Mouse (Mus musculus) cerebellum, adult 18-20 months (tissue): ENCODE results near the gene Gm12790.
"Not testable (repeated sequence)": the region's sequence is repeated elsewhere in the genome, so short reads cannot be mapped to it uniquely, and the experiment has no call there.

Source experiments
- DNase-seq, 2 experiments: peaks; one replicate each; pipeline ENCODE4 v3.0.0; 2021

Gm12790 gene

DNA sequence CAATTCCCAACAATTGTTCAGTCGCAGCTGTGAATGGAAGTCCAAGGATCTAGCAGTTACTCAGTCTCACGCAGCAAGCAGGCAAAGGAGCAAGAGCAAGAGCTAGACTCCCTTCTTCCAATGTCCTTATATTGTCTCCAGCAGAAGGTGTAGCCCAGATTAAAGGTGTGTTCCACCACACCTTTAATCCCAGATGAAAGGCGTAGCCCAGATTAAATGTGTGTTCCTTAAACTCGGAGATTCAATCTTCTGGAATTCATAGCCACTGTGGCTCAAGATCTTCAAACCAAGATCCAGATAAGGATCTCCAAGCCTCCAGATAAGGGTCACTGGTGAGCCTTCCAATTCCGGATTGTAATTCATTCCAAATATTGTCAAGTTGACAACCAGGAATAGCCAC, at the start of gene Gm12790:
TSS of gene Gm12790 (minus strand) at position 101 of the 400 bp plus-strand sequence.
- DNase-seq: not testable (repeated sequence)

DNA sequence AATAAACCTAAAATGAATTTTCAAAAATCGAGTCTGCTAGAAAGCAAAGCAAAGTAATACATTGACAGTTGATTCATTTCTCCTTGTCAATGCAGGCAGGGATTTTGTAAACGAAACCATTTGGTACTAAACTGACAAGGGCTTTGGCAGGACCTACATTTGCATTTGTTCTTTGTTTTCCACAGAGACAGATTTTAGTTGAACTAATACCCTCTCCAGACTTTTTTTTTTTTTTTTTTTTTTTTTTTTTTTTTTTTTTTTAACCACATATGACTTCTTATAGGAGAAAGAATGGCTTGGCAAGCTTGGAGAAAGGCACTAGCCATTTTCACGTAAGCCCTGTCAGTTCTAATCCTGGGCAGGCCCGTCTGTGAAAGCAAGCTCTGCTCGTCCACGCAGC, 45.8 kb upstream of the Gm12790 start:
- no peak for DNase-seq

DNA sequence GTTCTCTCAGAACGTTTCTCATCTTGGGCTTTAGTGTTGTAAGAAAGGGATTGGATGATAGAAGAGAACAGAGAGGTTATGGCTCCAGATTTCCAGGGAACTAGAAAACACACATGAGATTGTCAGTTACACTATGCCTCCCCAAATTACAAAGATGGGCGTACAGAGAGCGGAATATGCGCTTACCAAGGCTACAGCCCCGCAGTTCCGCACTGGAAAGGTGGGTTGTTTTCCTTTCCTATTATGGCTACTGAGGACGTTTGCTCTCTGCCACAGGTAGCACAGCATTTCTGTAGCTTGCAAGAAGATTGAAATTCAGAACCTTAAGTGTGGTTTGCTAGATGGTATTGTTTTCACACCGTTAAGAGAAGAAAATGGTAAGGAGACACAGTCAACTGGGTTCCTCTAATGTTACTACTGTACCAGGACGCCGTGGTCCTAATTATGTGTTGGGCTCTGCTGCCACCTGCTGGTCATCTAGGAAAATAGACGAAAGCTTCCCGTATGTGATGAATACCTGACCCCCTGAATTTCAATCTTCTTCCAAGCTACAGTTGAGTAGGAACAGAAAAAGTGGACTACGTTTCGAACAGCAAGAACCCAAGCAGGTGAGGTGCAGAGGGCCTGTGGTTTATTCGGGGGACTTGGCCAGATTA, 17.5 kb upstream of the Gm12790 start:
- peak; percentile 70 to 83 for DNase-seq

DNA sequence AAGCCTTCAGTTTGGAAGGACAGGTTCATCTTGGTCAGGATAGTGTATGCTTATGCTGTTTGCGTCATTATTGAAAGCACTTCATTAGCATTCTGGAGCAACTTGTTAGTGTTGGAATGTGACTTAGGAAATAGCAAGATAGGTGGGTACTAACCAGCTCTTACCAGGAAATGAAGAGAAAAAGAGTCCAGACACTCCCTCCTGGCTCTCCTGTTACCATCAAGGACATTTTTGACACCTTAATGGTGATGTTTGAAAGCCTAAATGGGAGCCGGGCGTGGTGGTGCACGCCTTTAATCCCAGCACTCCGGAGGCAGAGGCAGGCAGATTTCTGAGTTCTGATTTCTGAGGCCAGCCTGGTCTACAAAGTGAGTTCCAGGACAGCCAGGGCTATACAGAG, 16.6 kb upstream of the Gm12790 start:
- no peak for DNase-seq

DNA sequence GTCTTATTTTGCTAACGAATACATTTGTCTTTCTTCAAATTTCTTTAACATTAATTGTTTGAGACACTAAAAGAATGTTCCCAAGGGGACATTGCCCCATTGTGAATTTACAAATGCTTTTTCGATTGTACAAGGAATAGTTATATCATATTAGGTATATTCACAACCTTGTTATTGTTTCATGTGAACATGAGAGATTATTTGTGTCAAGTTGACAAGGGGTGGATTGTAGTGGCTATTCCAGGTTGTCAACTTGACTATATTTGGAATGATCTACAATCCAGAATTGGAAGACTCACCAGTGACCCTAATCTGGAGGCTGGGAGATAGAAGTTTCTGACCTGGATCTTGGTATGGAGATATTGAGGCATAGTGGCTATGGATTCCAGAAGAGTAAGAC, 5.5 kb upstream of the Gm12790 start, which contains the start of gene Gm12789:
TSS of gene Gm12789 (plus strand) at position 301 of the 400 bp plus-strand sequence.
- DNase-seq: not testable (repeated sequence)

DNA sequence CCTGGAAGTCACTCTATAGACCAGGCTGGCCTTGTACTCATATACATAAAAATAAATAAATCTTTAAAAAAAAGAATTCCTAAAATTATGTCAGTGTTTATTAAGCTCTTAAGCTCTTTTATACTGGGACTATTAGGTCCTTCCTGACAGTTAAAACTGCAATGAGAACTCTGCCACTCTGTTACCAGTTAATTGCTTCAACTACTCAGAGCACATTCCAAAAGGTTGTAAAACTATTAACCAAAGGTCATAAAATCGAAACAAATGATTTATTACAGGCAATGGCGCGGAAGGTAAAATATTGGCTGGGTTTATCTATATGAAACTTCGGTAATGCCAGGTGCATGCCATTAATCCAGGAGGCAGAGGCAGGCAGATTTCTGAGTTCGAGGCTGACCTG, 4.8 kb upstream of the Gm12790 start:
- DNase-seq: no peak

DNA sequence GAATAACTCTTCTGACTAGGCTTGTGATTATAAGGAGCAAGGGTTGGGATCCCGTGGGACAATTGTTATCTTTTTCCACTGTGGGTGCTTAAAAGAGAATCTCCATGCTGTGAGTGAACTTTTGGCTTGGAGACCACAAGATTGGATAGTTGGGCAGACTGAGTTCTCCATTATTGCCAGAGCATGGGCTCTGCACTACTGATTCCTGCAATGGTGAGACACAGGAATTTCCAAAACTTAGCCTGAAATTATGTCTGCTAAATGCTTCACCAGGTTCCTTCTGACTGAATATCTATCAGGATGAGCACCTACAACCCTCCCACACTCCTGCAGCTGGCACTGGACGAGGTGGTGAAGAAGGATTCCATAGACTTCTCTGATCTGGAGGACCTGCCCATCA, 40.7 kb downstream of the Gm12790 start, which contains the start of gene Gm12794:
TSS of gene Gm12794 (plus strand) at position 301 of the 400 bp plus-strand sequence.
- not testable (repeated sequence) for DNase-seq
